Mouse (Mus musculus) midbrain, embryonic 12.5 days (tissue): ENCODE data around the gene Aknad1. TPM values are rescaled to one million over a fixed set of nuclear protein-coding genes. Genes with fewer than 3 reads are reported as not detected.

Experiments
- polyA plus RNA-seq: library from polyadenylated mRNA; unstranded; fragments of >200 nt; fragmentation: Nextera tagmentation; extraction: Ambion mirVana; gene quantifications from 2 replicates; pipeline ENCODE4 v1.2.1, GENCODE M21; 2016

Gene Aknad1
- polyA plus RNA-seq, 1 experiment from 2014 or later = 0.13 TPM

Other genes starting within 250 kb of the Aknad1 start
- 0.45 and 0.56 TPM in 2 replicates for gene 1700013F07Rik, start 205.5 kb upstream of the Aknad1 start, polyA plus RNA-seq
- 4.2 and 4.9 TPM in 2 replicates for gene 5330417C22Rik, start 203.1 kb upstream of the Aknad1 start, polyA plus RNA-seq
- 59.6 and 66.4 TPM in 2 replicates for gene Tmem167b, start 177.2 kb upstream of the Aknad1 start, polyA plus RNA-seq
- gene Taf13, start 168.0 kb upstream of the Aknad1 start, polyA plus RNA-seq = 71.7 and 96.7 TPM in 2 replicates
- gene Wdr47, start 148.4 kb upstream of the Aknad1 start, polyA plus RNA-seq = 67.8 and 70.0 TPM in 2 replicates
- 64.8 and 68.2 TPM in 2 replicates for gene Clcc1, start 85.7 kb upstream of the Aknad1 start, polyA plus RNA-seq
- 94.5 and 98.9 TPM in 2 replicates for gene Gpsm2, start 17.3 kb upstream of the Aknad1 start, polyA plus RNA-seq
- gene Stxbp3, start 100.9 kb downstream of the Aknad1 start, polyA plus RNA-seq = 23.1 and 23.3 TPM in 2 replicates
- 0.08 TPM in 1 of 2 replicates, not detected in the other for gene Fndc7, start 150.3 kb downstream of the Aknad1 start, polyA plus RNA-seq
- gene Prpf38b, start 172.1 kb downstream of the Aknad1 start, polyA plus RNA-seq = 77.9 and 89.5 TPM in 2 replicates
- gene Henmt1, start 200.2 kb downstream of the Aknad1 start, polyA plus RNA-seq = 0.78 and 0.86 TPM in 2 replicates
- gene Gm9857, start 200.8 kb downstream of the Aknad1 start, polyA plus RNA-seq = not detected in 2 replicates